Mouse (Mus musculus): ENCODE data around the gene Sept5.

DNA sequence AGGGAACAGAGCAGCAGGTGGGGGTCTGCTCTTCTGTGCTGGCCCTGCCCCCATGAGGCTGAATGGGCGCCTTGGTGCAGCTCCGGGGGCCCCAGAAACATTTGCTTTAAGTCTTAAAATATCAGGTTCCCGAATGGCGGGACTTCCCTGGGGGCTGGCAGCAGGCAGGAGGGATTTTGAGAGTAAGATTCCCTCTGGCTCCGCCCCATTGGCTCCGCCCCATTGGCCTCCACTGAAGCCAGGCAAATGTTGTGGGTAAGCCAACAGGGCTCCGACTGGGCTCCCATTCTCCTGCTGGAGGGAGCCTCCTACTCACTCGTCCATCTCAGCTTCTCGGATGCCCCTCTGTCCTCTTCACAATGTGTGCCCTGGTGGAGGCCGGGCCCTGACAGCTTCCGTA lies 21.5 kb downstream of the Sept5 start:
- no peak for TF ChIP-seq CTCF (IDR thresholded peaks at IDR 0.05; ENCODE audit: low read depth, low read length)
- no peak for TF ChIP-seq POLR2A (IDR thresholded peaks at IDR 0.05; ENCODE audit: borderline replicate concordance, low read depth, low read length)

All from bone marrow macrophage, adult 2 months (primary cell).